Mouse (Mus musculus): ENCODE measurements around the gene Igf2bp3. TPM values are rescaled to one million over a fixed set of nuclear protein-coding genes. Genes with fewer than 3 reads are reported as not detected.

Igf2bp3 gene
- polyA plus RNA-seq, 3 experiments from 2014 or later: 4.6 to 5.2 (median 5.1) TPM

GRCm38 (mm10) chr6:49132352-49133090 lies 82.2 kb downstream of the Igf2bp3 start:
- no peak for ATAC-seq

DNA sequence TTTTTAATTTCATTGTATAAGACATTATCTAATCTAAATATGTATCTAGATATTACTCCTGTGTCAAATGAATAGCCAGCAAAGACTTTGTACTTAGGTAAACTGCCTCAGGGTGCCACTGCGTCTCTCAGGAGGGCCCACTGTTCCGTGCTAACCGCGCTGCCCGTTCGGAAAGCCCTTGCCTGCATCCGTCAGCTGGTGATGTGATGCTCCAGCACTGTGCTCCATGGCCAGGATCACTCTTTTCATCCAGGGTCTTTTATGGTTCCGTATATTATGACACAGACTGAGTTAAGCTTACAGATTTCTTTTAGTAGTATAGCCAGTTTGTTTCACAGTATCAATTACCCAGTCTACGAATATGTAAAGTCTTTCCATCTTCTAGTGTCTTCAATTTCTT lies 82.9 kb downstream of the Igf2bp3 start:
- no peak for ATAC-seq

DNA sequence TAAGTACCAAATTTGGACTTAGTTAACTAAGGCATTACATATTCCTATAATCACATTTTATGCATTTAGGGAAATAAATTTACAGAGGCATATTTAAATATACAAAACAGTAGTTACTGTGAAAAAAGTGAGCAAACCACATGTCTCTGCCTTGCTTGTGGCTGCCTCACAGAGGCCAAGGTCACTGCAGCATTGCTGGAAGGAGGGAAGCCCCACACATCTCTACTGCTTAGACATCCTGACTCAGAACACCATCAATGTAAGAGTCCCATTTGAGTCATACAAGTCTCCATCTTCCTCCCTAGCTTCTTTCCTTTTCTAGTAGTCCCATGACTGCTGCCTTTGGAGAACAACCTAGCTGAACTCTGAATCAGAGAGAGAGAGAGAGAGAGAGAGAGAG lies 84.4 kb downstream of the Igf2bp3 start:
- ATAC-seq: no peak

- no peak for ATAC-seq
Observed at GRCm38 (mm10) chr6:49120370-49120769, 94.4 kb downstream of the Igf2bp3 start.

GRCm38 (mm10) chr6:49119462-49120135 lies 95.2 kb downstream of the Igf2bp3 start:
- ATAC-seq: no peak

GRCm38 (mm10) chr6:49118446-49118845 lies 96.3 kb downstream of the Igf2bp3 start:
- ATAC-seq: no peak

- ATAC-seq: no peak
Observed at GRCm38 (mm10) chr6:49116241-49116640, 98.5 kb downstream of the Igf2bp3 start.

DNA sequence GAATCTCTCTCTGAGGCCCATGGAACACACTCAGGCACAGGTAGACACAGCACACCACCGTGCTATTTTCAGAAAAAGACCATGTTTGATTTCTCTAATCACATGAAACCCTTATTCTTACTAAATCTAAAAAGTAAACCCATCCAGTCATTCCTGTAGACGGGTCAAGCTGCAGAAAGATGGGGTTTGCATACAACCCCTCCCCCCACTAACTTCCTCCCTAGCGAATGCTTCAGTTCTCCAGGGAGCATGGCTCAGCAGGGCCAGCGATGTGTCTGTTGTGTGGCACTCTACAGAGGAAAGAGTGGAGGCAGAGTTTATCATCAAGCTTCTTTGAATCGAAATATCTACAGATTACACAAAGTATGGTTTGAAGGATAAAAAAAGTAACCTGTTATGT lies 99.2 kb downstream of the Igf2bp3 start:
- no peak for ATAC-seq

GRCm38 (mm10) chr6:49114457-49114856 lies 100.3 kb downstream of the Igf2bp3 start:
- no peak for ATAC-seq

DNA sequence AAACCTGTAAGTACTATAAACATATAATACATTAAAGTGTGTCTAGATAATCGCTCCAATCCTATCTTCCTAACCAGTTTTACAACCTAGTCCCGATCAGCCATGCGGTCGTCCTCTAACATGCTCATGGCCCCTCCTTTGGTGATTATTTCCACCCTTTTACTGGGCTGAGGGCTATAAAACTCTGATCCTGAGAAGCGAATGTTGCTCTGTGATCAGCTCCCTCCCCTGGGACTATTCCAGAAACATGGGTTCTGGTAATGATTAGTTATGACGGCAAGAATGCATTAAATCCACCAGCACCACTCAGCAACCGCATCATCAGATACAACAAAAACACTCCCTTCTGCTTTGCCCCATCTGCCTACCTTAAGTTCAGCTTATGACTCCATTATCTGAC lies 100.9 kb downstream of the Igf2bp3 start:
- no peak for ATAC-seq

- no peak for ATAC-seq
Observed at GRCm38 (mm10) chr6:49109196-49109595, 105.6 kb downstream of the Igf2bp3 start.

GRCm38 (mm10) chr6:49106746-49107500 lies 107.8 kb downstream of the Igf2bp3 start:
- ATAC-seq: no peak

GRCm38 (mm10) chr6:49099086-49099485 lies 115.7 kb downstream of the Igf2bp3 start:
- no peak for ATAC-seq

DNA sequence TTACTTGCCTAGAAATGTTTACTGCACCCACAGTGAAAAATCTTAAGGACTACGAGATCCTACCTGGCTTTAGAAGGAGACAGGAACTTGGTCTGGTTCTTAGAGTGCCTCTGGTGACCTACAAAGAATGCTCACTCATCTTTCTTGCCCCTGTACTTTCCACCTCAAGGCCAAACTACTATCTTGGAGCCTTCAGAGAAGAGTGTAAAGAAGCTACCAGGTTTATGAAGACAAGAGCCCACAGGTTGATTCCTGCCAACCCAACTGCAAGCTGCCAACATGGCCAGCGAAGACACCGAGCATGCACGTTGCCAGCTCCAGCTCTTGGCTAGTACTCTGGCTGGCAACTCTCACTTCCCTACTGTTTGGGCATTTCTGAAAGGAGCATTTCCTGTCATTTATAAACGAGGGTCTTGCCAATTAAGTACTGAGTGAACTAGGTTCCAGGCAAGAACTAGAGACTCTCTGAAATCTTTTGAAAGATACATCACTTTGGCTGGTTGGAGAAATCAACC lies 117.1 kb downstream of the Igf2bp3 start:
- ATAC-seq: no peak

- no peak for ATAC-seq
Observed at GRCm38 (mm10) chr6:49096933-49097461, 117.8 kb downstream of the Igf2bp3 start.

DNA sequence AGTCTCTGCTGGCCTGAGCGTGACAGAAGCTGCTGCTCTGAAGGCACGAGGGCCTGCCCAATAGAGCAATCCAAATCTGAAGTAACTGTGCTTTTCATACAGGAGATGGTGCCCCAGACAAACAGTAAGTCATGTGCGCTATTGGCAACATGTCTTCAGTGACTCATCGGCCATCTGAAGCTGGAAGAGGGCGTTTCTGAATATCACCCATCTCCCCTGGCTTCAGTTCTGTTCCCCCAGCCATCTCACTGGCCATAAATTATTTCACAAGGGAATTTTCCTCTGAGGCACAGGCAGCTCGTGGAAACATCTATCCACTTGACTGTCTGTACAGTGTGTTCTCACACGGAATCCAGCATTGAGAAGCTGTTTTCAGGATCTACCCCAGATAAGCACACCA lies 118.3 kb downstream of the Igf2bp3 start:
- no peak for ATAC-seq

- no peak for ATAC-seq
Observed at GRCm38 (mm10) chr6:49094968-49095367, 119.8 kb downstream of the Igf2bp3 start.

DNA sequence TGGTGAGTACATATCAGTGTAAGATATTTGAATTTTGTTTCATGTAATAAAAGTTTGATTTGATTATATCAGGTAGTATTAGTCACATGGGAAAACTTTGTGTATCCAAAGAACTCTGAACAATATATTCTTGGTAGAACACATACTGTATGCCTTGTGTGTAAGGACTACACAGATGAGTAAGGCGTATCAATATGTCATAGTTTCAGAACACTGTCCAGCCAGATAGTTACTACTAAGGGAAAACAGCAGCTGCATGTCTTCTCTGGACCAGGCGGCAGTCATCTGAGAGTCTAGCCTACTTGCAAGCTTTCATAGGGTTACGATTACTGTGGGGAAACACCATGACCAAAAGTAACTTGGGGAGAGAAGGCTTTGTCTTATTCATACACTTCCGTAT lies 131.7 kb downstream of the Igf2bp3 start:
- ATAC-seq: no peak

GRCm38 (mm10) chr6:49079313-49079712 lies 135.4 kb downstream of the Igf2bp3 start:
- ATAC-seq: no peak

DNA sequence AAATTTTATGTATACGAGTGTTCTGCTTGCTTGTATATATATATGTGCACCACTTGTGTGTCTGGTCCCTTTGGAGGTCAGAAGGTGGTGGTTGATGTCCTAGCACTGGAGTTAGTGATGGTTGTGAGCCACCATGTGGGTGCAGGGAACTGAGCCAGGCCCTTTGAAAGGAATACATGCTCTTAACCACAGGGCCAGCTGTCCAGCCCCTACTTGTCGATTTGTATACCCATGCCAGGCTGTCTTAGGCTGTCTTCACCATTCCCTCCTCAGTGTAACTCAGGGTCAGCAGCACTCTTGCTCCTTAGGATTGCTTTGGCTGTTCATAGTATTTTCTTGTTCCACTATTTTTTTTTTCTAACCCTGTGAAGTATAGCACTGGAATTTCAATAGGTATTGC lies 136.9 kb downstream of the Igf2bp3 start:
- ATAC-seq: no peak

- ATAC-seq: peak; percentile 57
Observed at GRCm38 (mm10) chr6:49074117-49074490, 140.7 kb downstream of the Igf2bp3 start.

GRCm38 (mm10) chr6:49073304-49074116 lies 141.2 kb downstream of the Igf2bp3 start, which contains the start of gene Malsu1:
Gene Malsu1, plus strand, starts transcription at chr6:49073795.
- ATAC-seq: peak; percentile 97

Data from inflammation-experienced regulatory T-cells, adult 6 months (primary cell).